Mouse (Mus musculus) liver, postnatal 0 days (tissue): ENCODE measurements around the gene Gmpr2. TPM values are rescaled to one million over a fixed set of nuclear protein-coding genes. Genes with fewer than 3 reads are reported as not detected.

ENCODE experiments used
- ATAC-seq: fragments of 200-750 bp; cut with Nextera tagmentation; 2 replicates; pipeline ENCODE4 v1.8.0; 2017; ENCODE audit warnings: mild to moderate bottlenecking, moderate library complexity
- DNase-seq: peaks from one replicate; pipeline ENCODE4 v3.0.0-alpha.2; 2016
- H3K27ac ChIP-seq: fragments of 300-500 bp; sonication (generic); 2 replicates; pipeline ENCODE4 v1.5.1; 2014; ENCODE audit warnings: antibody characterized with exemption, moderate library complexity, mild to moderate bottlenecking, low read depth
- H3K27me3 ChIP-seq: fragments of 300-500 bp; sonication (generic); 2 replicates; pipeline ENCODE4 v1.6.1; 2014; ENCODE audit warnings: low read length, control low read depth, mixed read lengths; ENCODE audit not compliant: insufficient read depth
- H3K36me3 ChIP-seq: fragments of 300-500 bp; sonication (generic); replicated peaks from 2 replicates; pipeline ENCODE4 v1.6.1; 2014; ENCODE audit warnings: mild to moderate bottlenecking, control low read depth, low read length, moderate library complexity, mixed read lengths; ENCODE audit not compliant: insufficient read depth
- H3K4me1 ChIP-seq: fragments of 300-500 bp; sonication (generic); 2 replicates; pipeline ENCODE4 v1.6.1; 2014; ENCODE audit warnings: antibody characterized with exemption, mild to moderate bottlenecking, control low read depth; ENCODE audit not compliant: insufficient read depth
- H3K4me2 ChIP-seq: fragments of 300-500 bp; sonication (generic); 2 replicates; pipeline ENCODE4 v1.6.1; 2014; ENCODE audit warnings: low read depth, mild to moderate bottlenecking, low read length, moderate library complexity, mixed read lengths
- H3K4me3 ChIP-seq: fragments of 300-500 bp; sonication (generic); 2 replicates; pipeline ENCODE4 v1.5.1; 2014; ENCODE audit warnings: low read depth, low read length
- H3K9ac ChIP-seq: fragments of 300-500 bp; sonication (generic); replicated peaks from 2 replicates; pipeline ENCODE4 v1.6.1; 2014; ENCODE audit warnings: mild to moderate bottlenecking, moderate library complexity
- H3K9me3 ChIP-seq: fragments of 300-500 bp; sonication (generic); 2 replicates; pipeline ENCODE4 v1.6.1; 2016; ENCODE audit warnings: mild to moderate bottlenecking, control low read depth, low read length, mixed read lengths
- CTCF ChIP-seq: sonication (generic); IDR thresholded peaks from 2 replicates; pipeline ENCODE4 v1.5.1; 2016; ENCODE audit warnings: antibody characterized with exemption, low read depth
- EP300 ChIP-seq: IDR thresholded peaks from 2 replicates; pipeline ENCODE4 v1.6.1; 2016; ENCODE audit warnings: antibody characterized with exemption, low read depth, mild to moderate bottlenecking
- WGBS: fragments of 180-500 bp; shearing (Covaris S2); extraction: QIAGEN DNeasy Blood & Tissue Kit; methylation state at CpG from one replicate; pipeline ENCODE4 v1.1.7; 2014; ENCODE audit not compliant: insufficient replicate concordance; 5-methylcytosine and 5-hydroxymethylcytosine counted together
- polyA plus RNA-seq: library from polyadenylated mRNA; unstranded; fragments of >200 nt; fragmentation: Nextera tagmentation; extraction: Ambion mirVana; gene quantifications from 2 replicates; pipeline ENCODE4 v1.2.1, GENCODE M21; 2015

Gene Gmpr2
- polyA plus RNA-seq, 1 experiment from 2014 or later = 17.4 TPM

DNA sequence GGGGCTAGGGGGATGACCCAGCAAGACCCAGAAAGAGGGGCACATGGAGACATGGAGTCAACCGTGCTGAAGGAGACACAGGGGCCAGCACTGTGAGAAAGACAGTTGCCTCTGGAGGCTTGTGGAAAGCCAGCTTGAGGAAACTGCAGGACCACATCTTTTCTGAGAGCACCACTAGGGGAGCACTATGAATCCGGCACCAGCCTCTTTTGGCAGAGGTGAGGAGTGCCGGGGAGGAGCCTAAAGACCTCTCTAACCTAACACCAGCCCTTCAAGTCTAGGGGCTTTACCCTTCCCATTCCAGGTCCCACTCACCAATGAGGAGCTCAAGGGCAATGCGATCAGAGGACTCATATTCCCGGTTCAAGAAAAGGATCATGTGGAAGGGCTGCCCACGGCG, 40.0 kb downstream of the Gmpr2 start:
- Histone ChIP-seq H3K4me2 (no peak overlapping the region), H3K36me3 (no peaks in the 10 kb centered on the region; the same call in 1 of the 2 replicates), H3K27ac (no peak overlapping the region), H3K4me1 (peaks cover 28% of the 10 kb centered on the region), H3K4me3 (no peak overlapping the region), H3K9ac (no peak overlapping the region), H3K27me3 (0 out of 2 replicates have a peak, but pooled peaks cover 3% of the 10 kb centered on the region), H3K9me3 (no peaks in the 10 kb centered on the region)
- TF ChIP-seq EP300 (no peak), CTCF (peak; percentile 28; the same call in 1 of the 2 replicates)
- WGBS = 79% methylated on average over 7 of the region's 7 CpGs
- DNase-seq (no peak), ATAC-seq (no peak)

GRCm38 (mm10) chr14:55713007-55713728, 41.4 kb downstream of the Gmpr2 start:
- Histone ChIP-seq H3K4me1 (peaks cover 28% of the 10 kb centered on the region), H3K4me3 (peak overlapping the region; percentile 47), H3K9ac (peak overlapping the region; percentile 50), H3K36me3 (peaks cover 10% of the 10 kb centered on the region), H3K4me2 (peak overlapping the region; percentile 73), H3K9me3 (no peaks in the 10 kb centered on the region), H3K27ac (peak overlapping the region; percentile 57), H3K27me3 (0 out of 2 replicates have a peak, but pooled peaks cover 3% of the 10 kb centered on the region)
- ATAC-seq (peak; percentile 47), DNase-seq (peak; percentile 70)
- 12% methylated on average over 25 of the region's 25 CpGs for WGBS
- TF ChIP-seq EP300 (no peak), CTCF (no peak)

DNA sequence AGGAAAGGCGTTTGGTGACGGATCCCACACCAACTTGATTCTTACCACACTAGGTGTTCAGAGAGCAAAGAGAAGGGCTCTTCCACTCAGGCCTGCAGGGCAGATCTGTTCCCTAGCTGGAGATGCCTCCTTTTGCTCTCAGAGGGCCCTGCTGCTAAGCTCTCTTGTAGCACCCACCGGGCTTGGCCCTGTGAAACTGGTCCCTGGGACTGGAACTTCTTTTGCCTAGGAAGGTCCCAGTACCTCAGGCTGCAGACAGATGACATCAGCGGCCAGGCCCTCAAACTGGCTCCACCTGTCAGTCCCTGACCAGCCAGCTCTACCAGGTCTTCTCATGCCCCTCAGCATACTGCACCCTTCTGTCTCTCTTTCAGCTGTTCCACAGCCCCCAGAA, 42.0 kb downstream of the Gmpr2 start, which contains the start of gene Tgm1:
Tgm1 (minus strand) TSS at position 198 of the 394 bp plus-strand sequence.
- H3K4me2 ChIP-seq = peak within 1 kb of the TSS; percentile 73
- H3K27me3 ChIP-seq = 0 out of 2 replicates have a peak, but pooled peaks cover 3% of the 10 kb centered on the region
- peaks cover 13% of the 10 kb centered on the region for H3K36me3 ChIP-seq
- peak within 1 kb of the TSS; percentile 50 for H3K9ac ChIP-seq
- H3K27ac ChIP-seq = peak within 1 kb of the TSS; percentile 57
- TF ChIP-seq EP300 = no peak
- no peak for TF ChIP-seq CTCF
- 23% methylated on average over 4 of the region's 4 CpGs for WGBS
- DNase-seq (no peak), ATAC-seq (peak; percentile 10)
- peak within 1 kb of the TSS; percentile 47 for H3K4me3 ChIP-seq
- no peaks in the 10 kb centered on the region for H3K9me3 ChIP-seq
- peaks cover 28% of the 10 kb centered on the region for H3K4me1 ChIP-seq

GRCm38 (mm10) chr14:55714893-55715292, 43.2 kb downstream of the Gmpr2 start:
- ATAC-seq = peak; percentile 58
- 27% methylated on average over 6 of the region's 6 CpGs for WGBS
- H3K9me3 ChIP-seq = no peaks in the 10 kb centered on the region

DNA sequence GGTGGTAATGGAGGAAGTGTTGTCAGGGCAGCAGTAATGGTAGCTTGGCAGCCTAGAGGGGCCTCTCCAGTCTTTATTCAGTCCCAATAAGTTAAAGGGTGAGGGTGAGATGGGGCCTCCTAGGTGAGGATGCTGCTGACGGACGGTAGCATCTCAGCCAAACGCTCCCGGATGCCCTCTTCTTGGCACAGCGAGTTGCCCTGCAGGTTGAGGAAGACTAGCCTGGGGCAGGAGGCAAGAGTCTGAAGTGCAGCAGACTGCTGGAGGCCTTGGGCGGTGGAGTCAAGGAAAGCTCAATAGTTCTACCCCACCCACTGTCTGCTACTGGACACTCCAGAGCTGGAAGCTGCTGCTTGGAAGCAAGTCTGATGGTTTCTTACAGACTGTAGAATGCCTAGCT, 44.5 kb downstream of the Gmpr2 start:
- no peak overlapping the region for H3K4me2 ChIP-seq
- H3K4me1 ChIP-seq = peaks cover 29% of the 10 kb centered on the region
- H3K9me3 ChIP-seq = no peaks in the 10 kb centered on the region
- no peak overlapping the region for H3K9ac ChIP-seq
- H3K4me3 ChIP-seq = no peak overlapping the region
- TF ChIP-seq EP300 (no peak), CTCF (no peak)
- no peak overlapping the region for H3K27ac ChIP-seq
- ATAC-seq (no peak), DNase-seq (no peak)
- 0 out of 2 replicates have a peak, but pooled peaks cover 3% of the 10 kb centered on the region for H3K27me3 ChIP-seq
- peaks cover 19% of the 10 kb centered on the region for H3K36me3 ChIP-seq
- WGBS = 91% methylated on average over 6 of the region's 6 CpGs

More at GRCm38 (mm10) chr14:55714893-55715292, 43.2 kb downstream of the Gmpr2 start:
- Histone ChIP-seq H3K4me1 (peaks cover 28% of the 10 kb centered on the region), H3K4me3 (no peak overlapping the region), H3K27me3 (0 out of 2 replicates have a peak, but pooled peaks cover 3% of the 10 kb centered on the region), H3K4me2 (no peak overlapping the region), H3K27ac (no peak overlapping the region), H3K9ac (no peak overlapping the region), H3K36me3 (peaks cover 15% of the 10 kb centered on the region)
- TF ChIP-seq CTCF (no peak), EP300 (no peak)
- no peak for DNase-seq

DNA sequence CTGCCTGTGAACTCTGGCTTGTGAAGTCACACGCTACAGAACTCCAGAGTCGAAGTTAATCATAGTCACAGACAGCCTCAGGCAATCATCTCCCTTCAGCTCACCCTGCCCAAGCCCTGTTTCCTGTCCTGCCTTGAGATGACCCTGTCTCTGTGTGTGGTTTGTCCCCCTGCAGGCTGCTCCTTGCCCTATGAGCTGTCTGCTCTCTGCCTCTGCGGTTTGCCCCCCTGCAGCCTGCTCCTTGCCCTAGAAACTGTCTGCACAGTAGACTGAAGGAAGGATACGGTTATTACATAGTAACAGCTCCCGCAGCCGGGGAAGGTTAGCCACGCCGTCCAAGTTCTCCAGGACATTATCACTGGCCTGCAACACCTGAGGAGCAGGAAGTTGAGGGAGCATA, 45.1 kb downstream of the Gmpr2 start:
- no peak overlapping the region for H3K4me3 ChIP-seq
- no peak overlapping the region for H3K27ac ChIP-seq
- H3K4me1 ChIP-seq = peaks cover 29% of the 10 kb centered on the region
- H3K27me3 ChIP-seq = 0 out of 2 replicates have a peak, but pooled peaks cover 3% of the 10 kb centered on the region
- H3K36me3 ChIP-seq = peaks cover 19% of the 10 kb centered on the region
- H3K9ac ChIP-seq = no peak overlapping the region
- ATAC-seq (no peak), DNase-seq (no peak)
- WGBS = 83% methylated on average over 8 of the region's 8 CpGs
- no peak for TF ChIP-seq EP300
- TF ChIP-seq CTCF = no peak
- H3K9me3 ChIP-seq = no peaks in the 10 kb centered on the region
- no peak overlapping the region for H3K4me2 ChIP-seq
